Mouse (Mus musculus) frontal cortex, postnatal 14 days (tissue): Measurements from ENCODE around the gene Gng3.
"Not testable (repeated sequence)": the region's sequence is repeated elsewhere in the genome, so short reads cannot be mapped to it uniquely, and the experiment has no call there.

Experiments
- DNase-seq, 2 experiments: peaks; one replicate each; pipeline ENCODE4 v3.0.0; 2022; ENCODE audit warnings: low spot score in 2 of 2

Gene Gng3

DNA sequence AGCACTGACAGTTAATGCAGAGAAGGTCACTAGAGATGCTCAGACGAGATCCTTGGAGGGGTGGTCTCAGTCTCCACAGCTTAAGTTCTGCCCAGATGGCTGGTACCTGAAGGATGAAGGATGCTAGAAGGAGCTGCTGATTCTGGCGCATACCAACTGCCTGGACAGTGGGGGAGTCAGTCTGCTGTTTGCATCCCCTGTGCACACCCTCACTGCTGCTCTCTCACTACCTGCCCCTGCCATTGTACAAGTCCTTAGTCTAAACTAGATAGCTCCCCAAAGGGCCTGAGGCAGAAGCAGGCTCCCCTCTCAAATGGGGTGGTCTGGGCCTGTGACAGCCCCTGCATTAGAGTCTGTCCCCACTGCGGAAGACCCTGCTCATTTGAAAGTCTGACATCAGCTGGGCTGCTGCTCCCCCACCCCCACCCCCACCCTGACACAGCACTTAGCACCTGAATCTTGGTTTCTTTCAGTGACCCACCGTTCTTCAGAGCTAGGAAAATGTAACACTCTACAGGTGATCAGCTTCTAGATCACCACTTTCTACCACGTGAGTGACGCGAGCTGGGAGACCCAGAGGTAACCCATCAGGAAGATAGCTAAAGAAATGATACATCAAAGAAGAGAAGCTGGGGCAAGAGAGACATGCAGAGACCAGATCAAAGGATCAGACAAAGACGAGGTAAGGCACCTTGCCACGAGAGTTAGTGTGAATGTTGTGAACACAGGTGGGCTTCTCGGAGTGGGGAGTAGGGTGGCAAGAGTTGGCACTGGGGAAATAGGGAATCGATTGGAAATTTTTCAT lies at the start of gene Gng3:
Gene Gng3, minus strand, starts transcription at position 92 of the 805 bp plus-strand sequence.
- DNase-seq, result peak; percentile 75 to 86

- DNase-seq, result no peak
Observed at GRCm38 (mm10) chr19:8887585-8888463, 48.8 kb upstream of the Gng3 start.

DNA sequence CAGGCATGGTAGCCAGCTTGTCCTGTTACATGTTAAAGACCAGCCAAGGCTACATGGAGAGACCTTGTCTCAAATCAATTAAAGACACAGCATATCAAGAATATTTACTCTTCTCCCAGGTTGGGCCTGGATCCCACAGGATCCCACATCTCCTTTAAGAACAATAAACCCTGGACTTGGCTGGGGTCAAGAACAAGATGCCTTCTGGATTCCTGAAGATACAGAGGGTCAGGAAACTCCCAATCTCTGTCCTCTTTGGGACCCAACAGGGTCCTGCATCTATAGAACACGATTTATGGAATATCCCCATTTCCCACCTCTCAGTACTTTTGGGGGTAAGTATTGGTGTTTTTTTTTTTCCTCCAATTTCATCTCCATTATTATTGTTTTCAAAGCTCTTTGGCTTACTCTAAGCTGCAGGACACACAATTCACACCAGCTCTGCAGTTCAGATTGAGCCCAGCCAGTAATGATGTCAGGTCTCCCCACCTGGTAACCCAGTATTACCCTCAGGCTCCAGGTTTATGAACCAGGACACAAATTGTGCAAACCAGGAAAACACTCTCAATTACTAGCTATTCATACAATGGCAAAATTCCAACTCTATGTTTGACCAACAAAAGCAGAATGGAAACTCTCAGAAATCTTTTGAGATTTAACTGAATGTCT lies 48.1 kb upstream of the Gng3 start:
- DNase-seq, result no peak

GRCm38 (mm10) chr19:8883616-8884015 lies 44.6 kb upstream of the Gng3 start, which contains the start of the genes Lbhd1 and Gm49403:
Gene Lbhd1, plus strand, starts transcription at chr19:8883732.
Gene Gm49403, plus strand, starts transcription at chr19:8883930.
- no peak for DNase-seq

DNA sequence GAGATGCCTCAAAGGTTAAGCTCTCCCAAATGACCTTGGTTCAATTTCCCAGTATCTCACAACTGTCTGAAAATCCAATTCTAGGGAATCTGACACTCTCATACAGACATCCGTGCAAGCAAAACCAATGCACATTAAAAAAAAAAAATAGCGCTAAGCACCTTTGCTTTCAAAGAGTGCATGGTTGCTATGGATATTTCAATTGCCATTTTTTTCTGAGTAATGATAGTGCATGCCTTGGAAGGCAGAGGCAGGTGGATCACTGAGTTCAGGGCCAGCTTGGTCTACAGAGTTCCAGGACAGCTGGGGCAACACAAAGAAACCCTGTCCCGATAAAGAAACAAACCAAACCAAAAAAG lies 42.0 kb upstream of the Gng3 start:
- no peak for DNase-seq

DNA sequence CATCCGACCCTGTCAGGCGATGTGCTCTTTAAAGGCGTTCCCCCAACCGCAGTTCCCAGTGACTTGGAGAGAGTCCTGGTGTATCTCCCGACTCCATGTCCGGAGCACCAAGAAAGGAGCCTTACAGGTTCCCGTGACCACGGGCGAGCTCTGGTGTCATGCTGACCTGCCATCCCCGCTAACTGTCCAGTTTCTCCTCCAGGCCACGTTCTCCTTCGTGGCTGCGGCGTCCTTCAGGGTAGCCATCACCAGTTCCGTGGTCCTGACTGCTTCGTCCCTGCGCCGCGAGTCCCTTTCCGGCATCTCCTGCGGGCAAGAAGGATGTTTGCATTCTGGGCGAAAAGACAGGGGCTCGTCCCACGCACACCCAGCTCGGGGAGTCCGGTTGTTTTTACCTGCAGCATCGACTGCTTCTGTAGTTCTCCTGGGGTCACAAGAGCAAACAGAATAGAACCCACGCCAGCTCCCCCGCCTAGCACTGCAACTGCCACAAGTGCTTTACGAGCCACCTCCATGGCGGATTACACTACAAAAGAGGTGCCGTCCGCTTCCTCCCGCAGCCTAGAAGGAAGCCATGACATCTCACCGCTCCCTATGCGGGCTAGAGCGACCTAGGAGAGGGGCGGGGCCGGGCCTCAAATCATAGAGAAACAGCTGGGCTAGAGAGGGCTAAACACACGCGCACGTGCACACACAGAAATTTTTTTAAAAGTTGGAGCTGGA lies 41.5 kb upstream of the Gng3 start, which contains the start of gene Uqcc3:
Gene Uqcc3, minus strand, starts transcription at position 613 of the 723 bp plus-strand sequence.
- peak; percentile 80 to 85 for DNase-seq

DNA sequence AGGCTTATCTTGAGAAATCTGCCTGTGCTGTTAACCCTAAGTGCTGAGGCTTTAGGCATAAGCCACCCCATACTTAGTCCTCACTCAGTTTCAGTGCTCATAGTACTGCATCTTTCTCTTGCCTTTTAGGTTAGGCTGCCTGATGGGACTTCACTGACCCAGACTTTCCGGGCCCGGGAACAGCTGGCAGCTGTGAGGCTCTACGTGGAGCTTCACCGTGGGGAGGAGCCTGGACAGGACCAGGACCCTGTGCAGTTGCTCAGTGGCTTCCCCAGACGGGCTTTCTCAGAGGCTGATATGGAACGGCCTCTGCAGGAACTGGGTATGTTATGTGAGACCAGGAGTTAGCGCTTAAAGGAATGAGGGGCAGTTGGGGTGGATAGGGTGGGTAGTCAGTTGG lies 36.0 kb upstream of the Gng3 start:
- DNase-seq, result no peak

DNA sequence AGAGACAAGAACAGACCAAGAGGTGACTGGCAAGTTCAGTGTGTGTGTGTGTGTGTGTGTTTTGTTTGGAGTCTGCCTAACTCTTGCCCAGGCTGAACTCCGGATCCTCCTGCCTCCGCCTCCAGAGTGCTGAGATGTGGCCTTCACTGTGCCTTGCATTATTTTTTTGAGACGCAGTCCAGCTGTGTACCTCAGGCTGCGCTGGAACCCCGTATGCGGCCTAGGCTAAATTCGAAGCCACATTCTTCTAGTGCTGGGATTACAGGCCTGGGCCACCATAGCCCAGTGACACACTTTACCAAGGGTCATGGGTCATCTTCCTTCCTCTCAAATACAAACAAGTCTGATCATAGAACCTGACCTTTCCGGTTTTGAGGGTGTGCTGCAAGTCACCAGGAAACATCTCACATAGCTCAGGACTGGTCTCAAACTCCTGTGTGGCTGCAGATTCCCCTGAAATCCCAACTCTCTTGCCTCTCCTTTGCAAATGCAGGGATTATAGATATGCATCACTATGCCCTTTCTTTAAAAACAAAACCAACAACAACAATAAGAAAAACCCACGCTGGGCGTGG lies 33.4 kb upstream of the Gng3 start:
- DNase-seq, result no peak

GRCm38 (mm10) chr19:8871267-8872186 lies 32.5 kb upstream of the Gng3 start, which contains the start of gene Ubxn1:
Gene Ubxn1, plus strand, starts transcription at chr19:8871496.
- peak; percentile 97 to 98 for DNase-seq

DNA sequence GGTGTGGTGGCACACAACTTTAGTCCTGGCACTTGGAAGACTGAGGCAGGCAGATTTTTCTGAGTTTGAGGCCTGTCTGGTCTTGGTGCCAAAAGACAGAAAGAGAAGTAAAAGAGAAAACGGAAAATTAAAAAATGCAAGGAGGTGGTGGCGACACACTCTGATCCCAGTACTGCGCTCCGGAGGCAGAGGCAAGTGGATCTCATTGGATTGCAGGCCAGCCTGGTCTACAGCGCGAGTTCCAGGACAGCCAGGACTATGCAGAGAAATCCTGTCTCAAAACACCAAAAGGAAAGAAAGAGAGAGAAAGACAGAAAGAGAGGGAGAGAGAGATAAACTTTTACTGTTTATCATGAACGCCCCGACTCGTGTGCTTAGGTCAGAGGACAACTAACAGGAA lies 31.8 kb upstream of the Gng3 start:
- DNase-seq, result no peak

- not testable (repeated sequence) for DNase-seq
Observed at GRCm38 (mm10) chr19:8870381-8870780, 31.4 kb upstream of the Gng3 start.

DNA sequence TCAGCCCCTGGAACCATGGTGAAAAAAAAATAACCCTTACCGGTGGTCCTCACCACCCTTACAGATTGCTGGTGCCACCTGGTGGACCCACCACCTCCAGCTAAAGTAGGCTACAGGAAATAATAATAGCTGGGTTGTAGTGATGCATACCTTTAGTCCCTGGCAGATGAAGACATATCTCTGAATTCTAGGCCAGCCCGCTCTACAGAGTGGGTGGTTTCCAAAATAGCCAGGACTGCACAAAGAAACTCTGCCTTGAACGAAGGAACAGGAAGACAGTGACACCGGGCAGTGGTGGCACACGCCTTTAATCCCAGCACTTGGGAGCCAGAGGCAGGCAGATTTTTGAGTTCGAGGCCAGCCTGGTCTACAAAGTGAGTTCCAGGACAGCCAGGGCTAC lies 25.3 kb upstream of the Gng3 start:
- DNase-seq, result no peak

DNA sequence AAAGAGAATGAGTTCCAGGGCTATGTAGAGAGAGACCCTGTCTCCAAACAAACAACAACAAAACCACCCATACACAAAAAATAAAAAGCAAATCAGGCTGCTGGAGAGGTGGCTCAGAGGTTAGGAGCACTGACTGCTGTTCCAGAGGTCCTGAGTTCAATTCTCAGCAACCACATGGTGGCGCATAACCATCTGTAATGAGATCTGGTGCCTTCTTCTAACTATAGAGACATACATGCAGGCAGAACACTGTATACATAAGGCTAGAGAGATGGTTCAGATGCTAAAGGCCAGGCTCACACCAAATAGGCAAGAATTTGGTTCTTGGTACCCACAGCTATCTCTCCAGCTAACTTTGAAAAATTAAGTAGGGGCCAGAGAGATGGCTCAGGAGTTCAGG lies 20.0 kb upstream of the Gng3 start:
- DNase-seq, result no peak

- DNase-seq, result no peak
Observed at GRCm38 (mm10) chr19:8857689-8858088, 18.7 kb upstream of the Gng3 start.

DNA sequence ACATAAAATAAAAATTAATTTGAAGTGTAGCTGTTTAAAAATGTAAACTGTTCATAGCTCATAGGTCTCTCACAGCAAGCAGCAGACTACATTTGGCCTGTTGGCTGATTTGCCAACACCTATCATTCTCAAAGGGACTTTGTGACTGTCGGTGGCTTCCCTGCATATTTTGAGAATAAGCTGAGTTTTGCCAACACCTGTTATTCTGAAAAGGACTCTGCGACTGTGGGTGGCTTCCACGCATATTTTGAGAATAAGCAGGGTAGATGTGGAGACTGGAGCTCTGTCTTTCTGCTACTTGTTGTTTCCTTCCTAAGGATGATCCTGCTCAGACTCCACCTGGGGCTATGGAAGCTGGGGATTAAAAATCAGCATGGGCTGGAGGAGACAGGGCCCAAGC lies 14.1 kb upstream of the Gng3 start:
- no peak for DNase-seq

DNA sequence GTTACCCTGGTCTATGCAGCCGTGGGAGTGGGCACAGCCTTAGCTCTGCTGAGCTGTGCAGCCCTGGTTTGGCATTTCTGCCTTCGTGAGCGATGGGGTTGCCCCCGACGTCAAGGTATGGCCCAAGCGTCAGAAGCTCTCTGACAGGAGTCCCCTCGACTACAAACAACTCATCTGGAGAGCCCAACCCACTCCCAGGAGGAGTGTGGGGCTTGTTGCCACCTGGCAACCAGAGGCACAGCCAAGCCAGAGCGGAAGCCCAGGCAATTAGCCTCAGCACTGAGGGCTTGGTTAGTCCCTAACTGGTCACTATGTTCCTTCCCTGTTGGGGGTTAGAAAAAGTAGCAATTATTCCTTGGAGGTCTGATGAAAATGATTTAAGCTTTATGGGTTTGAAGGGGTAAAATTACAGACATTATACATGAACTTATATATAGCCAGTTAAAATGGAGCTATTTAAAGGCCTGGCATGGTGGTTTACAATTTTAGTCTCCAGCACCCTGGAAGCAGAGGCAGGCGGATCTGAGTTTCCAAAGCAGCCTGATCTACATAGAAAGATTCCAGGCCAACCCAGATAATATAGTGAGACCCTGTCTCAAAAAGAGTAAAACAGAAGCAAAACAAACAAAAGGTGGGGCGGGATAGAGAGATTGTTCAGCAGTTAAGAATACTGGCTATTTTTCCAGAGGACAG lies 13.4 kb upstream of the Gng3 start:
- no peak for DNase-seq

DNA sequence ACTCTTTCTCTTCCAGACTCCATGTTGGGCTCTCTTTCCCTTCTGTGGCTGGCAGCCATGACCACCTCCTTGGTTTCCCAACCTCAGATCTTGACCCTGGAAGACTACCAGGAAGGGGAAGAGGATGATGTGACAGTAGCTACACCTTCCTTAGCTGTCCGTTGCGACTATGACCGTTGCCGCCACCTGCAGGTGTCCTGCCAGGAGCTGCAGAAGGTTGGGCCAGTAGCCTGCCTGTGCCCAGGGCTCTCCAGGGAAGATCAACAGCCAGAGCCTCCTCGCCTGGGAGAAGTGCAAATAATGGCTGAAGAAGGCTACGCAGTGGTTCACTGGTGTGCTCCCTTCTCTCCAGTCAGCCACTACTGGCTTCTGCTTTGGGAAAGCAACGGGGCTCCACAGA lies 12.6 kb upstream of the Gng3 start:
- DNase-seq, result no peak

GRCm38 (mm10) chr19:8850402-8850901 lies 11.5 kb upstream of the Gng3 start, which contains the start of gene Lrrn4cl:
Gene Lrrn4cl, plus strand, starts transcription at chr19:8850768.
- no peak for DNase-seq

- DNase-seq, result no peak
Observed at GRCm38 (mm10) chr19:8848356-8848755, 9.4 kb upstream of the Gng3 start.
